Mouse (Mus musculus) CD8-positive naive resting alpha-beta T cell, adult 57 days (primary cell): Measurements from ENCODE around the gene Taf3. TPM values are rescaled to one million over a fixed set of nuclear protein-coding genes. Genes with fewer than 3 reads are reported as not detected.

ENCODE experiments used
- total RNA-seq: library from RNA; stranded (reverse); gene quantifications from one replicate; pipeline ENCODE4 v1.2.4, GENCODE M21; 2023

The Taf3 gene
- 27.5 TPM for total RNA-seq

DNA sequence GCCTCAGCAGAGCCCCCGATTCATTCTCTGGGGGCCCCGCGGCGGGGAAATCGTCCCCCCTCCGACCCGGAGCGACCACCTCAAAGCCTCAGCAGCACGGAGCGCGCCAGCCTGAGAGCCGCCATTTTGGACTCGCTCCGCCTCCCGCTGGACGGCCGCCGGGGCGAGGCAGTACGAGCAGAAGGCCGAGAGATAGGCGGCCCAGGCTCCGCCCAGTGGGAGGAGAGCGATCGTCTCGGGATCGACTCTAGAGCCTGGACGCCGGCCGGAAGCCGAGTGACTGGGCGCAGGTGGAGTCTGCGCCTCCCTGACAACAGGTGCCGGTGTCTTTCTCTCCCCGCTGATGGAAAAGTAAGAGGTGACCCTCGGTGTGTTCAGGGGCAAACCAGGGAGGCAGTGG is at the start of gene Taf3:
Taf3 (minus strand) TSS at position 136 of the 400 bp plus-strand sequence.

DNA sequence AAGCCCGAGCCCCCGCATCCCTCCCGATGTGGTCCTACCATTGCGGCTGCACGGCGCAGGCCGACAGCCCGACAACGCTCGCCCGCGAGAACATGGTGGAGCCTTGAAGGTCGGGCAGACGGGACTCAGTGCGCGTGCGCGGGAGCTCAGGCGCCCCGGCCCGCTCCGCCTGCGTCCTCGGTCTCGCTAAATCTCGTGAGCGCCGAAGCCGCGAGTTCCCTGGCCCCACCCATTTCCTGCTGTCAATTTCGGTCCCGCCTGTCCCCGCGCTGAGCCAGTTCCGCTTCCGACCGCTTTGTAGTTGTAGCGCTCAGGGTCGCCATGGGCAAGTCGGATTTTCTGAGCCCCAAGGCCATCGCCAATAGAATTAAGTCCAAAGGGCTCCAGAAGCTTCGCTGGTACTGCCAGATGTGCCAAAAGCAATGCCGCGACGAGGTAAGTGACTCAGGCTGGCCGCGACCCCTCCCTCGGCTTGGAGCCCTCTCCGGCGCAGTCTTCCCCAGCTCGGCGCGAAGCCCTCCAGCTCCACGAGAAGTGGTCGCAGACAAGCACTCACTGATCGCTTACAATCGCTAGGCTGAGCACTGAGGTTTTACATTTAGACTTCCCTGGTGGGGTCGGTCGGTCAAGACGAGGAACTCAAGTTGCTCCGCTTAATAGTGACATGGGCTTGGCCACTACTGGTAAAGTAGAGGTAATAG is 32.1 kb upstream of the Taf3 start, which contains the start of the genes Atp5c1 and Kin:
Atp5c1 (minus strand) TSS at position 201 of the 701 bp plus-strand sequence.
Kin (plus strand) TSS at position 284 of the 701 bp plus-strand sequence.

GRCm38 (mm10) chr2:9889651-9890183 is 158.7 kb downstream of the Taf3 start, which contains the start of gene Gata3:
TSS of gene Gata3 (minus strand) at chr2:9890034.

DNA sequence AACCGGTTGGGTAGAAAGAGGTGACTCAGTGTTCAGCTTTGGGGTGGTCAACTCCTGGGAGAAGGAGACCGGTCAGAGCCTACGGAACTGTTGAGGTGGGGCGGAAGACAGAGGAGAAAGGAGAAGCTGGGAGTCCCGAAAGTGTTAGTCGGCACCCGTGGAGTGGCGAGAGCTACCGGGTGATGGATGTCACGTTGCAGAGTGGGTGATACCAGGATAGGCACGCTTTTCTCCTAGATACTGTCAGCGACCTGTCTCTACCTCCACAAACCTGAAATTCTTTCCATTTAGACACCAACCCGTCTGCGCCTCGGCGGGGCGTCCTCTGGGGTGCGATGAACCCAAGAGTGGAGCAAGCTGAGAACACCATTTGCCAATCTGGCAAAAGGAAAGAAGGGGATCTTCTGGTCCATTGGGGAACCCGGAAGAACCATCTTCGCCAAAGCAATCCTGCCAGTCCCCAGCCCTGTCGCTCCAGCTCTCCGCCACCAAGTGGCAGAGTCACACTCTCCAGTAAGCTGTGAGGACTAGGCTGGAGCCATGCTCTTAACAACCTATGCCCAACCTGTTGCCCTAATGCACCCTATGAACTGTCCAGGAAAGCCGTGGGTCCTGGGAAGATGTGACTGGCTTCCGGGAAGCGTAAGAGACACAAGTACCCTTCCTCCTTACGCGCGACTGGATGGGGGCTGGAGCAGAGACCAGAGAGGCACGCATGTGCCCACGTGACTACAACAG is 159.3 kb downstream of the Taf3 start, which contains the start of gene 9230102O04Rik:
9230102O04Rik (minus strand) TSS at position 628 of the 738 bp plus-strand sequence.

GRCm38 (mm10) chr2:9881051-9881591 is 167.3 kb downstream of the Taf3 start, which contains the start of gene 4930412O13Rik:
TSS of gene 4930412O13Rik (plus strand) at chr2:9881252.

Other genes starting within 250 kb of the Taf3 start
- gene 4930412O13Rik, start 167.3 kb downstream of the Taf3 start, total RNA-seq = not detected
- not detected for gene 9230102O04Rik, start 159.1 kb downstream of the Taf3 start, total RNA-seq
- 44.0 TPM for gene Gata3, start 158.6 kb downstream of the Taf3 start, total RNA-seq
- gene Atp5c1, start 31.9 kb upstream of the Taf3 start, total RNA-seq = 129 TPM
- 24.3 TPM for gene Kin, start 32.0 kb upstream of the Taf3 start, total RNA-seq
- gene Itih2, start 82.8 kb upstream of the Taf3 start, total RNA-seq = not detected
- 0.46 TPM for gene Itih5, start 105.0 kb upstream of the Taf3 start, total RNA-seq